Mouse (Mus musculus) stomach, postnatal 0 days (tissue): ENCODE data around the gene Slc25a12. TPM values are rescaled to one million over a fixed set of nuclear protein-coding genes. Genes with fewer than 3 reads are reported as not detected.

ENCODE experiments used
- ATAC-seq: fragments of 200-750 bp; cut with Nextera tagmentation; 2 replicates; pipeline ENCODE4 v1.8.0; 2017; ENCODE audit not compliant: low FRiP score, low TSS enrichment
- DNase-seq: peaks from one replicate; pipeline ENCODE4 v3.0.0-alpha.2; 2016; ENCODE audit warnings: low spot score
- H3K27ac ChIP-seq: fragments of 300-500 bp; sonication (generic); replicated peaks from 2 replicates; pipeline ENCODE4 v1.5.1; 2014; ENCODE audit warnings: mild to moderate bottlenecking, control low read depth
- H3K27me3 ChIP-seq: fragments of 300-500 bp; sonication (generic); 2 replicates; pipeline ENCODE4 v1.6.1; 2014; ENCODE audit warnings: low read length; ENCODE audit not compliant: control insufficient read depth, insufficient read depth
- H3K36me3 ChIP-seq: fragments of 300-500 bp; sonication (generic); 2 replicates; pipeline ENCODE4 v1.6.1; 2014; ENCODE audit warnings: low read length, mixed read lengths; ENCODE audit not compliant: control insufficient read depth, insufficient read depth
- H3K4me1 ChIP-seq: fragments of 300-500 bp; sonication (generic); replicated peaks from 2 replicates; pipeline ENCODE4 v1.6.1; 2014; ENCODE audit warnings: antibody characterized with exemption; ENCODE audit not compliant: control insufficient read depth, insufficient read depth
- H3K4me2 ChIP-seq: fragments of 300-500 bp; sonication (generic); replicated peaks from 2 replicates; pipeline ENCODE4 v1.6.1; 2014; ENCODE audit warnings: low read depth, mild to moderate bottlenecking, control low read depth, moderate library complexity
- H3K4me3 ChIP-seq: fragments of 300-500 bp; sonication (generic); 2 replicates; pipeline ENCODE4 v1.5.1; 2014; ENCODE audit warnings: low read depth, low read length, control low read depth
- H3K9ac ChIP-seq: fragments of 300-500 bp; sonication (generic); 2 replicates; pipeline ENCODE4 v1.6.1; 2014; ENCODE audit warnings: mild to moderate bottlenecking, low read length, control low read depth, mixed read lengths
- H3K9me3 ChIP-seq: fragments of 300-500 bp; sonication (generic); 2 replicates; pipeline ENCODE4 v1.6.1; 2016; ENCODE audit warnings: low read length; ENCODE audit not compliant: control insufficient read depth
- CTCF ChIP-seq: IDR thresholded peaks from 2 replicates; pipeline ENCODE4 v1.5.1; 2016; ENCODE audit warnings: antibody characterized with exemption, low read depth, mild to moderate bottlenecking, moderate library complexity
- EP300 ChIP-seq: optimal IDR thresholded peaks from 2 replicates; pipeline ENCODE3; 2016; ENCODE audit warnings: antibody characterized with exemption
- whole genome bisulfite sequencing: fragments of 180-500 bp; shearing (Covaris S2); extraction: QIAGEN DNeasy Blood & Tissue Kit; methylation state at CpG from one replicate; pipeline ENCODE4 v1.1.7; 2014; 5-methylcytosine and 5-hydroxymethylcytosine counted together
- polyA plus RNA-seq: library from polyadenylated mRNA; unstranded; fragments of >200 nt; fragmentation: Nextera tagmentation; extraction: Ambion mirVana; gene quantifications from 2 replicates; pipeline ENCODE4 v1.2.1, GENCODE M21; 2015

Slc25a12 gene
- polyA plus RNA-seq, 1 experiment from 2014 or later, result 28.0 TPM

GRCm38 (mm10) chr2:71326766-71327464 lies 40.6 kb downstream of the Slc25a12 start:
- no peaks in the 10 kb centered on the region for H3K4me1 ChIP-seq
- ATAC-seq, result no peak
- H3K36me3 ChIP-seq, result peaks cover 5% of the 10 kb centered on the region; the same call in 1 of the 2 replicates
- no peaks in the 10 kb centered on the region for H3K27me3 ChIP-seq
- no peaks in the 10 kb centered on the region for H3K9me3 ChIP-seq
- H3K27ac ChIP-seq, result no peak overlapping the region
- no peak overlapping the region for H3K4me2 ChIP-seq
- H3K4me3 ChIP-seq, result no peak overlapping the region
- no peak for TF ChIP-seq EP300
- TF ChIP-seq CTCF, result no peak
- WGBS, result 75% methylated on average over 11 of the region's 11 CpGs
- DNase-seq, result no peak
- no peak overlapping the region for H3K9ac ChIP-seq

GRCm38 (mm10) chr2:71323886-71324285 lies 43.7 kb downstream of the Slc25a12 start:
- H3K36me3 ChIP-seq, result peaks cover 3% of the 10 kb centered on the region; the same call in 1 of the 2 replicates
- H3K4me2 ChIP-seq, result no peak overlapping the region
- H3K9me3 ChIP-seq, result no peaks in the 10 kb centered on the region
- no peaks in the 10 kb centered on the region for H3K27me3 ChIP-seq
- H3K27ac ChIP-seq, result no peak overlapping the region
- no peak overlapping the region for H3K4me3 ChIP-seq
- no peak for ATAC-seq
- H3K9ac ChIP-seq, result no peak overlapping the region
- no peak for DNase-seq
- TF ChIP-seq CTCF, result no peak
- TF ChIP-seq EP300, result no peak
- WGBS, result 88% methylated on average over 7 of the region's 7 CpGs
- no peaks in the 10 kb centered on the region for H3K4me1 ChIP-seq

- Histone ChIP-seq H3K27ac (no peak overlapping the region), H3K4me1 (no peaks in the 10 kb centered on the region), H3K9ac (no peak overlapping the region), H3K27me3 (no peaks in the 10 kb centered on the region), H3K36me3 (no peaks in the 10 kb centered on the region), H3K4me3 (no peak overlapping the region), H3K9me3 (no peaks in the 10 kb centered on the region), H3K4me2 (no peak overlapping the region)
- DNase-seq, result no peak
- TF ChIP-seq CTCF, result no peak
- TF ChIP-seq EP300, result no peak
- WGBS, result 90% methylated on average over 3 of the region's 3 CpGs
- ATAC-seq, result no peak
Measured at GRCm38 (mm10) chr2:71321486-71321885, 46.1 kb downstream of the Slc25a12 start.

GRCm38 (mm10) chr2:71316116-71316789 lies 51.3 kb downstream of the Slc25a12 start:
- H3K4me1 ChIP-seq, result no peaks in the 10 kb centered on the region
- no peaks in the 10 kb centered on the region for H3K9me3 ChIP-seq
- WGBS, result 91% methylated on average over 3 of the region's 3 CpGs
- no peak overlapping the region for H3K27ac ChIP-seq
- no peak overlapping the region for H3K4me2 ChIP-seq
- DNase-seq (no peak), ATAC-seq (no peak)
- peaks cover 7% of the 10 kb centered on the region; the same call in 1 of the 2 replicates for H3K36me3 ChIP-seq
- no peak overlapping the region for H3K4me3 ChIP-seq
- TF ChIP-seq EP300, result no peak
- no peak overlapping the region for H3K9ac ChIP-seq
- H3K27me3 ChIP-seq, result no peaks in the 10 kb centered on the region

GRCm38 (mm10) chr2:71315022-71315421 lies 52.5 kb downstream of the Slc25a12 start:
- Histone ChIP-seq H3K4me1 (no peaks in the 10 kb centered on the region), H3K36me3 (peaks cover 11% of the 10 kb centered on the region), H3K27me3 (no peaks in the 10 kb centered on the region), H3K4me3 (no peak overlapping the region), H3K9ac (no peak overlapping the region), H3K4me2 (no peak overlapping the region), H3K9me3 (no peaks in the 10 kb centered on the region), H3K27ac (no peak overlapping the region)
- TF ChIP-seq CTCF, result no peak
- no peak for TF ChIP-seq EP300
- DNase-seq, result no peak
- ATAC-seq, result no peak
- WGBS, result 75% methylated on average over 14 of the region's 14 CpGs

- H3K4me1 ChIP-seq, result no peaks in the 10 kb centered on the region
- H3K4me2 ChIP-seq, result no peak overlapping the region
- no peak overlapping the region for H3K9ac ChIP-seq
- no peaks in the 10 kb centered on the region for H3K27me3 ChIP-seq
- ATAC-seq (no peak), DNase-seq (no peak)
- no peak overlapping the region for H3K27ac ChIP-seq
- TF ChIP-seq EP300, result no peak
- TF ChIP-seq CTCF, result no peak
- 83% methylated on average over 6 of the region's 6 CpGs for WGBS
- H3K36me3 ChIP-seq, result peaks cover 11% of the 10 kb centered on the region
- no peak overlapping the region for H3K4me3 ChIP-seq
- no peaks in the 10 kb centered on the region for H3K9me3 ChIP-seq
Measured at GRCm38 (mm10) chr2:71314080-71314479, 53.5 kb downstream of the Slc25a12 start.
